Mouse (Mus musculus) 3134 (cell line): ENCODE results near the gene Smdt1.
A peak's percentile ranks its signal among the peaks of the same experiment; 100 is the strongest.
"Not testable (repeated sequence)": the region's sequence is repeated elsewhere in the genome, so short reads cannot be mapped to it uniquely, and the experiment has no call there.

Experiments
- DNase-seq: peaks from one replicate; pipeline ENCODE4 v3.0.0-alpha.2; 2011; ENCODE audit warnings: low spot score; ENCODE audit not compliant: insufficient read length; ENCODE audit errors: extremely low read depth

Smdt1 gene

GRCm38 (mm10) chr15:82342543-82342935 is 3.8 kb downstream of the Smdt1 start:
- no peak for DNase-seq

GRCm38 (mm10) chr15:82343368-82344287 is 4.9 kb downstream of the Smdt1 start:
- no peak for DNase-seq

- no peak for DNase-seq
These were observed 6.2 kb downstream of the Smdt1 start for GRCm38 (mm10) chr15:82344971-82345370.

- DNase-seq: peak; percentile 96
These were observed 7.2 kb downstream of the Smdt1 start for GRCm38 (mm10) chr15:82345820-82346470.

- DNase-seq: no peak
These were observed 8.0 kb downstream of the Smdt1 start for GRCm38 (mm10) chr15:82346580-82347302.

- no peak for DNase-seq
These were observed 8.5 kb downstream of the Smdt1 start for GRCm38 (mm10) chr15:82347303-82347676.

- DNase-seq: no peak
These were observed 9.1 kb downstream of the Smdt1 start for GRCm38 (mm10) chr15:82347852-82348251.

GRCm38 (mm10) chr15:82348258-82348998 is 9.7 kb downstream of the Smdt1 start:
- DNase-seq: no peak

- DNase-seq: no peak
These were observed 10.2 kb downstream of the Smdt1 start for GRCm38 (mm10) chr15:82348999-82349341.

GRCm38 (mm10) chr15:82350349-82350748 is 11.6 kb downstream of the Smdt1 start:
- no peak for DNase-seq

- no peak for DNase-seq
These were observed 12.7 kb downstream of the Smdt1 start for GRCm38 (mm10) chr15:82351480-82351879.

GRCm38 (mm10) chr15:82353078-82353744 is 14.5 kb downstream of the Smdt1 start:
- no peak for DNase-seq

GRCm38 (mm10) chr15:82353745-82354113 is 15.0 kb downstream of the Smdt1 start:
- DNase-seq: no peak

- peak; percentile 99 for DNase-seq
These were observed 15.6 kb downstream of the Smdt1 start, which contains the start of gene Ndufa6 for GRCm38 (mm10) chr15:82354126-82354945. Ndufa6 (minus strand) TSS chr15:82354322.

GRCm38 (mm10) chr15:82358431-82359260 is 19.9 kb downstream of the Smdt1 start:
- no peak for DNase-seq

GRCm38 (mm10) chr15:82361459-82362018 is 22.8 kb downstream of the Smdt1 start:
- DNase-seq: no peak

GRCm38 (mm10) chr15:82362234-82362633 is 23.5 kb downstream of the Smdt1 start:
- no peak for DNase-seq

- DNase-seq: not testable (repeated sequence)
These were observed 25.0 kb downstream of the Smdt1 start for GRCm38 (mm10) chr15:82363801-82364200.
